Mouse (Mus musculus): ENCODE results near the gene Il17rc.

Il17rc gene

DNA sequence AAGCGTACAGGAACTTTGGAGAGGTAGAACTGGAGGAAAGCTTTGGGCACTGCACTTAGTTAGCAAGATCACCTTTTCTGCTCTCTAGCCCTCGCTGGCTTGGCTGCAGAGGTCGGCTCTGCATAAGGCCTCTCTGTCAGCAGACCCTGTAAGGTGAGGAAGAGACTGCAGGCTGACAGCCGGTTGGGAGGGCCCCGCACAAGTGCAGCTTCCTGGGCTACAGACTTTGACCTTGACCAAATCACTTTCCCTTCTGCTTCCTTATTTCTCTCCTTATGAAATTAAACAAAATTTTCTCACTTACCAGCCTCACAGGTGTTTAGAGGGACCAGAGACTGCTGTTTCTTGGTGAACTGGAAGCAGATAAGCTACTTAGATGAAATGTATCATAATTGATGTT, 16.2 kb upstream of the Il17rc start:
- no peak for DNase-seq (ENCODE audit: low spot score)

DNA sequence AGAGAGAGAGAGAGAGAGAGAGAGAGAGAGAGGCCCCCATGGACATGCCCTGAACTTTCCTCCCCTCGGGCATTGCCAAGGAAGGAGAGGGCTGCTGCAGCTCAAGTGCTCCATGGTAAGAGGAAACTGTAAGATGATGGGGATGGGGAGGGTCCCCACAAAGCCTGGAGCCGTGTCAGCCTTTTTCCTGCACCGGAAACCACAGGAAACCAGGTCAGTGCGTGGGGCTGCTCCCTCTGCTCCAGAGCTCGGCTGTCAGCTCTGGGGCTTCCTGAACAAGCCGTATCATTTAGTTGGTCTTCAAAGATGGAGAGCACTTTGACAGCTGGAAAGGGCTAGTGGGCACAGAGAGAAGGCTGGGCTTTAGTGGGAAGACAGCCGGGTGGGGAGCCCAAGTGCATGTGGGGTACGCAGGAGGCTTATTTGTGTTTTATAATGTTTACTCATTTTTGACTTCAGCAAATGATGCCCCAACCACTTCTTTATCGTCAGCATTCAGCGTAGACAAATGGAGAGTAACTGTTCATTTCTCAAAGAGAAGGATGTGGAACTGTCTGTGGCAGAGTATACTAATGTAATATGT, 13.2 kb upstream of the Il17rc start, which contains the start of gene Il17re:
Gene Il17re (plus strand): TSS at position 533 of the 583 bp plus-strand sequence.
- DNase-seq (ENCODE audit: low spot score) = no peak

DNA sequence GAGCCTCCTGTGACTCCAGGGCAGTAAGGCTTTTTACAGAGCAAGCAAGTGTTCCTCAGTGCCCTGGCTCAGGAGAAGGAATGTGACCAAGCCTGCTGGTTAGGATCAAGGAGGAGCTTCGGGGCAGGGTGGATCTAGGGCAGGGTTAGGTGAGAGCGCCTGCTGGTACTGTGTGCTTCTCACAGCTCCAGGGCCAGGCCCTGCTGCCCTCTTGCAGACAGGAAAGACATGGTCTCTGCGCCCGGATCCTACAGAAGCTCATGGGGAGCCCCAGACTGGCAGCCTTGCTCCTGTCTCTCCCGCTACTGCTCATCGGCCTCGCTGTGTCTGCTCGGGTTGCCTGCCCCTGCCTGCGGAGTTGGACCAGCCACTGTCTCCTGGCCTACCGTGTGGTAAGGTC, 12.6 kb upstream of the Il17rc start:
- DNase-seq (ENCODE audit: low spot score) = no peak

DNA sequence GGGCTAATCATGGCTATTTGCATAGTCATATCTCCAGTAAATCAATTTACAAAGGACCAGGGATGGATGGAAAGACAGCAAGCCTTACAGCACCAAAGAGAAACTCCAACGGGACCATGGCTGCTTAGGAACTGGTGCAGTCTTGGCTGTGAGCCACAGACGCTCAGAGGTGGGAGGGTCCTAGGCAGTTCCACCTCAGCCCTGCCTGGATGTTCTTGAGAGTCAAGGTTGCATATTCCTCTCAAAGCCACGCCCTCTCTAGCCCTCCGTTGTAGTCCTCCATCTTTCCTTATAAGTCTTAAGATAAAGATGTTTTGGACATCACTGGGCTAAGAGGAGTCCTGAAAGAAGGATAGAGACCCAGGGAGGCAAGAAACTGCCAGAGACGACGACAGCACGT, 7.2 kb upstream of the Il17rc start:
- no peak for DNase-seq (ENCODE audit: low spot score)

DNA sequence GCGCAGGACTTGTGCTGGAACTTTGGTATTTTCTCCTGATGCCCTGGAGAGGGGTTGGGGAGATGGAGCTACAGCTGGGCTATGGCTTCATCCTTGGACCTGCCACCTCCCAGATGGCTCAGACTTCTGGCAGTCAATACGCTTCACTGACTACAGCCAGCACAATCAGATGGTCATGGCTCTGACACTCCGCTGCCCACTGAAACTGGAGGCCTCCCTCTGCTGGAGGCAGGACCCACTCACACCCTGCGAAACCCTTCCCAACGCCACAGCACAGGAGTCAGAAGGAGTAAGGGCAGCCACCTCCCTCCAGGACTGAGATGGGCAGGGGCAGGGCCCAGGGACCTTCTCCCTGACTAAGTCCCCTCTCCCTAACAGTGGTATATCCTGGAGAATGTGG, 5.6 kb upstream of the Il17rc start:
- DNase-seq (ENCODE audit: low spot score) = no peak

DNA sequence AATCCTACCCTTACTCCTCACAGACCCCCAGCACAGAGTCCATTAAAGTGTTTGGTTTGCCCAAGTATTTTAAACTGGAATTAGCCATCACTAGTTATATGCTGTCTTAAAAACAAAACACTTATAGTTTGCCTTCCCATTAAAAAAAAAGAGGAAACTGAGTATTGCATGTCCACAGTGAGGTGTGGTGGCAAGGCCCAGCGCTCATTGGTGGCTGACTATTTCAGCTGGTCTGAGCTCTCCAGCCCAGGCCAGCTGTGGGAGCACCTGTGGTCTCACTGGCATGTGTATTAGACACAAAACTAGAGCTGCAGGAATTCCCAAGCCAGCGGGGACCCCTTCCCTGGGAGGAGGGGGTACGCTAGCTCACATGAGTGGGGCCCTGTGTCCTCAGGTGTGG, 2.7 kb upstream of the Il17rc start:
- DNase-seq (ENCODE audit: low spot score) = no peak

DNA sequence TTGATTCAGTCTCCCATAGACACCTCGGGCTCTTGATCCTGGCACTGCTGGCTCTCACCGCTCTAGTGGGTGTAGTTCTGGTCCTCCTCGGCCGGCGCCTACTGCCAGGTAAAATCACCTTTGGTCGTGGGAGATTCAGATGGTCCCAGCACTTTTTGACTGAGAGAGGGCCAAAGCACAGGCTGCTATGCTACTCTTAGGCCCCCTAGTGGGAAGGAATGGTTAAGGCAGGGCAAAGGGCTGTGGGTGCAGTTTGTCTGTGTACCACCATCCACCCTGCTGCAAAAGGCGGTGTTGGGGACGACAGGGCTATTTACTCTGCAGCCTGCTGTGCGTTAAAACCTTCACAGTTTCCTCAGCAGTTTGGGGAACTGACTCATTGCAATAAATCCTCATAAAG, 2.2 kb upstream of the Il17rc start:
- peak; percentile 73 for DNase-seq (ENCODE audit: low spot score)

DNA sequence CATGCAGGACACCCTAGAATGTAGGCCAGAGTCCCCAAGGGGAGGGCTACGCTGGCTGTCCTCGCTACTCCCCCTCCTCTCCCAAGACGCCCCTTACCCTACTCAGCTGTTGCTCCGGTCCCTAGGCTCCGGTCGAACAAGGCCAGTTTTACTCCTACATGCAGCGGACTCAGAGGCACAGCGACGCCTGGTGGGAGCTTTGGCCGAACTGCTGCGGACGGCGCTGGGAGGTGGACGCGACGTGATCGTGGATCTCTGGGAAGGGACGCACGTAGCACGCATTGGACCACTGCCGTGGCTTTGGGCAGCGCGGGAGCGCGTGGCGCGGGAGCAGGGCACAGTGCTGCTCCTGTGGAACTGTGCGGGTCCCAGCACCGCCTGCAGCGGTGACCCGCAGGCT, 1.8 kb upstream of the Il17rc start:
- peak; percentile 73 for DNase-seq (ENCODE audit: low spot score)

DNA sequence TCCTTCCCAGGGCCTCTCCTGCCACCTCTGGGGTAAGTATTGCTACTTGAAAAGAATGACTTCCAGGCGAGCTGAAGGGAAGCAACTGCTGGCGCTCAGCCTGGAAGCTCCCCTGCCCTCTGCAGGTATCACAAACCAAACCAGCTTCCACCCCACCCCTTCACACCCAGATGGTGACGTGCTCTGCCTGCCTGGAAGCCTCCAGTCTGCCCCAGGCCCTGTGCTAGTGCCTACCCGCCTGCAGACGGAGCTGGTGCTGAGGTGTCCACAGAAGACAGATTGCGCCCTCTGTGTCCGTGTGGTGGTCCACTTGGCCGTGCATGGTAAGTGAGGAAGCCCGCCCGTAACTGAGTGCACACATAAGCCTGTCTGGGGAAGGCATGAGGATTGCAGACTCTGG, 834 bp downstream of the Il17rc start:
- DNase-seq (ENCODE audit: low spot score) = no peak

DNA sequence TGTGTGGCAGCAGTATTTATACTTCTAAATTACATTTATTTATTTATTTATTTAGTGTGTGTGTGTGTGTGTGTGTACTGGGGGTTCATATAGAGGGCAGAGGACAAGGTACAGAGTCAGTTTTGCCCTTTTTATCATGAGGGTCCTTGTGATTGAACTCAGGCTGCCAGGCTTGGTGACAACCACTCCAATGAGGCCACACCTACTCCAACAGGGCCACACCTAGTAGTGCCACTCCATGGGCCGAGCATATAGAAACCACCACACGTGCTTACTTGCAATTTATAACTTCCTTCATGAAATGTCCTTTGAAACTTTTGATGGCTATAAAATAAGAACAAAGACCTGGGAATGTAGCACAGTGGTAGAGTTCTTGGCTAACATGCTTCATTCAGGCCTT, 2.0 kb downstream of the Il17rc start:
- no peak for DNase-seq (ENCODE audit: low spot score)

DNA sequence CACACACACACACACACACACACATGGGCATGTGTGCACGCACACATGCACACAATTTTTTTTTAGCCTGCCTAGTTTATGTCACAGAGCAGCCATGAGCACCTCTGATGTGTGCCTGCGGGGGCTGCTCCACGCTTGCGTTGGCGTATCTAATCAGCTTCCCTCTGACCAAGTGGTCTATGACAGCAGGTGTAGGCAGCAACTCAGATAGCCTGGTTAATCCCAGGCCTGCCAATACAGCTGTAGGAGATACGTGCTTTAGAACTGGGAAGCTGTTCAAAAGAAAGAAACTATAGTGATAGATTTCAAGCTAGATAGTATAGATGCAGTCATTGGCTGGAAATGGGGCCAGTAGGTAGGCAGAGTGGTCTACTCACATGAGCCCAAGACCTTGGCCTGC, 2.5 kb downstream of the Il17rc start:
- no peak for DNase-seq (ENCODE audit: low spot score)

DNA sequence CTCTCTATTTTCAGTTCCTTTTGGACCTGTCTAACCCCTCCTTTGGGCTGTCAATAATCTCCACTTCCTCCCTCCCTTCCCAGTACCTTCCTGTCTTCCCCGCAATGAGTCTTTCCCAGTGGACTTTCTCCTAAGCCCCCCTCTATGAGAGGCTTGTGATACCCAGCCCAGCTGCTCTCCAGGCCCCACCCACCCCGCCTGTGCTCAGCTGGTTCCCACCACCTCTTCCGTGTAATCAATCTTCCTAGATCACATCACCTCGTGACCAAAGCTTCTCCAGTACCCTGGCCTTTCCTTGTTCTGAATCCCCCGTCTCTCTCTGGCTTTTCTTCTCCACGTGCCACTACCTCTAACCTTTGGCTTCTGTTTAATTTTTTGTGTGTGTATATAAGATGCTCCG, 6.1 kb downstream of the Il17rc start:
- no peak for DNase-seq (ENCODE audit: low spot score)

DNA sequence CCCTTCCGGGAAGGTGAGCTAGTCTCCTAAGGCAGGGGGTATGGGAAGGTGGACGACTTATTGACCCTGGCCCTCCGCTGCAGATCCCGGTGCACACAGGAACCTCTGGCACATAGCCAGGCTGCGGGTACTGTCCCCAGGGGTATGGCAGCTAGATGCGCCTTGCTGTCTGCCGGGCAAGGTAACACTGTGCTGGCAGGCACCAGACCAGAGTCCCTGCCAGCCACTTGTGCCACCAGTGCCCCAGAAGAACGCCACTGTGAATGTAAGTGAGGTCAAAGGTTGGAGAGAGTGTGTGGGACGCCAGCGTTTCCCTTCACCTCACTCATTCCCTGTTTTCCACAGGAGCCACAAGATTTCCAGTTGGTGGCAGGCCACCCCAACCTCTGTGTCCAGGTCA, 7.7 kb downstream of the Il17rc start:
- no peak for DNase-seq (ENCODE audit: low spot score)

DNA sequence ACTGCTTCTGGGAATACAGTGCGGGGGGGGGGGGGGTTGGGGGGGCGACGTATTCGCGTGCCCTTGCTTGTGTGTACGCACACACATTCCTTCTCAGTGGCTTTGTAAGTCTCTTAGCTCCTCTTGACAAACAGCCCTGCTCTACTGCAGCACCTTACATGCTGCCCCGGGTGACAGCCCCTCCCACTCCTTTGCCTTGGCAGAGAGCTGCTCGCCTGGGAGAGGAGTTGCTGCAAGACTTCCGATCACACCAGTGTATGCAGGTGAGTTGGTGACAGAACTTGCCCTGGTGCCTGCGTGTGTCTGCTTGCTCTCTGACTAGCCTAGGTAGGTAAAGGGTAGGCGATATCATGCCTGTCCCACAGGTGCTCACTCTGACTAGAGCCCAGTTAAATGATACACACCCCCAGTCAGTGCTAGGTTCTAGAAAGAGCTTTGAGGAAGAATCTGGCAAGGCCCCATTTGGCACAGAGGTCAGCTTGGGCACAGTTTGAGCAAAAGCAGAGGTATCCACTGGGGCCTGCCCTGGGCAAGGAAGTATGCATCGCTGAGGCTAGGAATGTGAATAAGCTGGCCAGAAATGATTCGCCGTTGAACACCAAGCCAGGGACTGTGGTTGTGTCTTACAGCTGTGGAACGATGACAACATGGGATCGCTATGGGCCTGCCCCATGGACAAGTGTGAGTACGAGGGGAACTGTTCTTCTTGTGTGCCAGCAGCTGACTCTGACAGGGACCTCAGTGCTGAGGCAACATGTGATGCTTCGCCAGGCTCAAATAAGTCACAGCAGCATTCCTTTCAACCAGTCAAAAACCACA, 9.5 kb downstream of the Il17rc start:
- no peak for DNase-seq (ENCODE audit: low spot score)

DNA sequence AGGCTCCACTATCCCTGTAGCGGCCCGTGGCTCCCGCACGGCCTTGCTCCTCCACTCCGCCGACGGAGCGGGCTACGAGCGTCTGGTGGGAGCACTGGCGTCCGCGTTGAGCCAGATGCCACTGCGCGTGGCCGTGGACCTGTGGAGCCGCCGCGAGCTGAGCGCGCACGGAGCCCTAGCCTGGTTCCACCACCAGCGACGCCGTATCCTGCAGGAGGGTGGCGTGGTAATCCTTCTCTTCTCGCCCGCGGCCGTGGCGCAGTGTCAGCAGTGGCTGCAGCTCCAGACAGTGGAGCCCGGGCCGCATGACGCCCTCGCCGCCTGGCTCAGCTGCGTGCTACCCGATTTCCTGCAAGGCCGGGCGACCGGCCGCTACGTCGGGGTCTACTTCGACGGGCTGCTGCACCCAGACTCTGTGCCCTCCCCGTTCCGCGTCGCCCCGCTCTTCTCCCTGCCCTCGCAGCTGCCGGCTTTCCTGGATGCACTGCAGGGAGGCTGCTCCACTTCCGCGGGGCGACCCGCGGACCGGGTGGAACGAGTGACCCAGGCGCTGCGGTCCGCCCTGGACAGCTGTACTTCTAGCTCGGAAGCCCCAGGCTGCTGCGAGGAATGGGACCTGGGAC, 11.4 kb downstream of the Il17rc start:
- DNase-seq (ENCODE audit: low spot score) = peak; percentile 54

DNA sequence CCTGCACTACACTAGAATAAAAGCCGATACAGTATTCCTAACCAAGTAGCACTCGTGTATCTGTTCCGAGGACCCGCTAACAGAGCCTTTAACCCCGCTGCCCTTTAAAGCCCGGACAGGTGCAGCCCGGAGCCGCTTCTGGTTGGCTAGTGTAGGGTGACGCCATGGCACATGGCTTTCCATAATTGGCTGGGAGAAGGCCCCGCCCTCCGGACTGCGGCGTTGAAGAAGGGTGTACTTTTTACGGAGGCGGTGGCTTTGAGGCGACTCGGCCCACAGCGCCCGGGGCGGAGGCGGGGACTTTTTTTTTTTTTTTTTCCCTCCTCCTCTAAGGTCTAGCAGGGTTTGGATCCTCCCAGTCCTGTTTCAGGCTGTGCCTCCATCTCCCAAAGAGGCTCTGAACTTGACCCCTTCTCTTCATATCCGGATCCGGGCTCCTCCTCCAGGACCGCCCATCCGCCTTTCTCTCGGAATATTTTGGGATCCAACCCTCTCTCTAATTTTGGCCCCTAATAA, 11.9 kb downstream of the Il17rc start, which contains the start of gene Creld1:
Gene Creld1 (plus strand): TSS at position 198 of the 516 bp plus-strand sequence.
- peak; percentile 96 for DNase-seq (ENCODE audit: low spot score)

DNA sequence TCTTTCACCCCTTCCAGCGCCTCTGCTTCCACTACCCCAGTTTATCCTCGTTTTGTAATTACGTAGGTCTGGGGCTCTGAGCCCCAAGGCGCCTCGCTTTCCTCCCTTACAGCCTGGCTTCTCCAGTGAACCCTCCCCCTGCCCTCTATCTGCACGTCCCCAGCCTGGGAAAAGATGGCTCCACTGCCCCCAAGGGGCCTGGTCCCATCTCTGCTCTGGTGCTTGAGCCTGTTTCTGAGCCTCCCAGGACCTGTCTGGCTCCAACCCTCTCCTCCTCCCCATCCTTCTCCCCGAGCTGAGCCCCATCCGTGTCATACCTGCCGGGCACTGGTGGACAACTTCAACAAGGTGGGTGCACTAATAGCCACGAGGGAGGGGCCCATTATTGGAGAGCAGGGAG, 12.5 kb downstream of the Il17rc start:
- DNase-seq (ENCODE audit: low spot score) = no peak

DNA sequence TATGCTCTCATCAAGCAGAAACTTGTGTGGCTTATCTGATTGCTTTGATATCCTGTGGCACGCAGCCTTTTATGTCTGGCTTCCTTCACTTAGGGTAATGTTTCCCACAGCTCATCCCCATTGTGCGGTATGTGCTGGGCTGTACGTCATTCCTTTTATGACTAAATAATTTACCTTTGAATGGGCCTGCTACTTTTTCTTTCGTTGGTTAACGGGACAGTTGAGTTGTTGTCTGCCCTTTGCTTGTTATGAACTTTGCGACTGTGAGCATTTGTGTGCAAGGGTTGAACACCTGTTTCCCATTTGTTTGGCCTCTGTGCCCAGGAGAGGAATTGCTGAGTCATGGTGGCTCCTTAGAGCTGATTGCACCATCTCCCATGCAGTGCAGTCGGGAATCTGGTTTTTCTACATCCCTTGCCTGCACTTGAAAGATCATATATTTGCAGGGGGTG, 15.9 kb downstream of the Il17rc start:
- no peak for DNase-seq (ENCODE audit: low spot score)

DNA sequence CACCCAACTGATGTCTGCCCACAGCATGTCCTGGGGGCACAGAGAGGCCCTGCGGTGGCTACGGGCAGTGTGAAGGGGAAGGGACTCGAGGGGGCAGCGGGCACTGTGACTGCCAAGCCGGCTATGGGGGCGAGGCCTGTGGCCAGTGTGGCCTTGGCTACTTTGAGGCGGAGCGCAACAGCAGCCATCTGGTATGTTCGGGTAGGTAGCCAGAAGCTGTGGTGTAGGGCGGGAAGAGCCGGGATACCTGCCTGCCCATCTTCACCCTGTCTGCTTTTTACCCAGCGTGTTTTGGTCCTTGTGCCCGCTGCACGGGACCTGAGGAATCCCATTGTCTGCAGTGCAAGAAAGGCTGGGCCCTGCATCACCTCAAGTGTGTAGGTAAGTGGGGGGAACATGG, 18.2 kb downstream of the Il17rc start:
- DNase-seq (ENCODE audit: low spot score) = no peak

DNA sequence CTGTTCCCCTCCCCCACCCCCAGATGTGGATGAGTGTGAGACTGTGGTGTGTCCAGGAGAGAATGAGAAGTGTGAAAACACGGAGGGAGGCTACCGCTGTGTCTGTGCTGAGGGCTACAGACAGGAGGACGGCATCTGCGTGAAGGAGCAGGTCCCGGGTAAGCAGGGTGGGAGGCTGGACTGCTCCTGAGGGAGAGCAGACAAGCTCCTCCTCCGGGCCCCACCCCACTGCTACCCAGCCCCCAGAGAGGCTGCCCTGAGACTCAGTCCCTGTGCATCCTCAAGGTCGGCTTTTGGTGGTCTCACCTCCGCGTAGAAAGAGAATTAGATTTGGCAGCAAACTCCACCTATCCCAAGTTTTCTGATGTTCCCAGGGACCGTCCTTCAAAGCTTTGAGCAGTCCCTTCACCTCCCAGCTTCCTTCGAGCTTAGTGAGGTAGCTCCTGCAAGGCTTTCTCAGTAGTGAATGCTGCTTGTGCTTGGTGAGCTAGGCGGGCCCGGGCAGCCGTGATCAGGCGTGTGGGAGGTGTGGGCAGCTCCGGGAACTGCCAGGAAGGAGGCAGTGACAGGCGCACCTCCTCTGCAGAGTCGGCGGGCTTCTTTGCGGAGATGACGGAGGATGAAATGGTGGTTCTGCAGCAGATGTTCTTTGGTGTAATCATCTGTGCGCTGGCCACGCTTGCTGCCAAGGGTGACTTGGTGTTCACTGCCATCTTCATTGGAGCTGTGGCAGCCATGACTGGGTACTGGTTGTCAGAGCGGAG, 21.1 kb downstream of the Il17rc start:
- DNase-seq (ENCODE audit: low spot score) = peak; percentile 47

DNA sequence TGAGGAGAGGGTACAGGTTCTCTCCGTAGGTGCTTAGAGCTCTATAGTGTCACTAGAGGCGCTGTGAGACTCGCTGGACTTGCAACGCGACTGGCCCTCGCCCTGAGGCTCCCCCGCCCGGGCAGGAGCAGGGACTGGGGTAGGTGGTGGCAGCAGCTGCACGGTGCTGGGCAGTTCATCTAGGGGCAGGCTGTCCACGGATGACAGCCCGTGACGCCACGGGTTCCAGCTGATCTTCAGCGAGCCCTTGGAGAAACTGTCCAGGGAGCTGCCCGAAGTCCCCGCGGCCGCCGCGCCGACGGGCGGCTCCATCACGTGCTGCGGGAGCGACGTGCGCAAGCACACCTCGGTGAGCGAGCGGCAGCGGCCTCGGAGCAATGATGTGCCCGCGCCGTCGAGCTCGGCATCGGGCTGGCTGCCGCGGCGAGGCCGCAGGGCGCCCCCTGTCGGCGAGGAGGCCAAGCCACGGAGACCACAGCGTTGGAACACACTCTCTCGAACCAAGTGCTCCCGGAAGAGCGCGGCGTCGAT, 23.1 kb downstream of the Il17rc start:
- peak; percentile 73 for DNase-seq (ENCODE audit: low spot score)

DNA sequence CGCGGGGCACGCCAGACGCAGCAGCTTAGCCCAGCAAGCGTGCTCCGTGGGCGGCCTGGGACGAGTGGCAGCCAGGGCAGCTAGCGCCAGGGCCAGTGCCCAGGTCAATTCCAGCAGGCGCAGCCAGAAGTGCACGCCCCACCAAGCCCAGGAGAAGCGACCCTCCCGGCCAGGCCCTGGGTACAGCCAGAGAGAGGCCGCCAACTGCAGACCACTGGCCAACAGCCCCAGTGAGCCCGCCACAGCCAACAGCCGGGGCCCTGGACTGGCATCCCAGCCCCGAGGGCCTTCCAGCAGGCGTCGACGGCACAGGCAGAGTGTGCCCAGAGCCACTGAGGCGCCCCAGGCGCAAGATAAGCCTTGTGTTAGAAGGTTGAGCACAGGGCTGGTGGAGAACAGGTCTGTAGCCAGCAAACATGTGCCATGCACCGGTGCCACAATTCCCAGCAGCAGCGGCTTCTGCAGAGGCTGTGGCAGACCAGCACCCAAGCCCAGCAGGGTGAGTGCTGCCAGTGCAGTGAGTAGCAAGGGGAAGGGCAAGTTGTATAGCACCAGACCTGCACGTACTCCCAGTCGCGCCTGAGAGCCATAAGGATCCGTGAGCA, 23.9 kb downstream of the Il17rc start:
- no peak for DNase-seq (ENCODE audit: low spot score)
